Mouse (Mus musculus) liver, embryonic 15.5 days (tissue): ENCODE measurements around the gene Olfr1121. TPM values are rescaled to one million over a fixed set of nuclear protein-coding genes. Genes with fewer than 3 reads are reported as not detected.
"Not testable (repeated sequence)": the region's sequence is repeated elsewhere in the genome, so short reads cannot be mapped to it uniquely, and the experiment has no call there.

Experiments used
- ATAC-seq: fragments of 200-750 bp; cut with Nextera tagmentation; 2 replicates; pipeline ENCODE4 v1.8.0; 2017; ENCODE audit warnings: moderate number of reproducible peaks, mild to moderate bottlenecking, moderate library complexity; ENCODE audit not compliant: insufficient read depth
- H3K27ac ChIP-seq: fragments of 300-500 bp; sonication (generic); replicated peaks from 2 replicates; pipeline ENCODE4 v1.5.1; 2015; ENCODE audit warnings: mild to moderate bottlenecking, inconsistent platforms
- H3K27me3 ChIP-seq: fragments of 300-500 bp; sonication (generic); 2 replicates; pipeline ENCODE4 v1.6.1; 2015; ENCODE audit warnings: mild to moderate bottlenecking, inconsistent platforms
- H3K36me3 ChIP-seq: fragments of 300-500 bp; sonication (generic); replicated peaks from 2 replicates; pipeline ENCODE4 v1.6.1; 2015; ENCODE audit warnings: moderate library complexity, mild to moderate bottlenecking, inconsistent platforms
- H3K4me1 ChIP-seq: fragments of 300-500 bp; sonication (generic); replicated peaks from 2 replicates; pipeline ENCODE4 v1.6.1; 2015; ENCODE audit warnings: inconsistent platforms
- H3K4me2 ChIP-seq: fragments of 300-500 bp; sonication (generic); 2 replicates; pipeline ENCODE4 v1.6.1; 2015; ENCODE audit warnings: moderate library complexity, mild to moderate bottlenecking, inconsistent platforms
- H3K4me3 ChIP-seq: fragments of 300-500 bp; sonication (generic); replicated peaks from 2 replicates; pipeline ENCODE4 v1.5.1; 2015; ENCODE audit warnings: mild to moderate bottlenecking, inconsistent platforms
- H3K9ac ChIP-seq: fragments of 300-500 bp; sonication (generic); 2 replicates; pipeline ENCODE4 v1.6.1; 2015; ENCODE audit warnings: moderate library complexity, mild to moderate bottlenecking, inconsistent platforms
- H3K9me3 ChIP-seq: fragments of 300-500 bp; sonication (generic); replicated peaks from 2 replicates; pipeline ENCODE4 v1.6.1; 2016; ENCODE audit warnings: inconsistent platforms
- WGBS: fragments of 180-500 bp; shearing (Covaris S2); methylation state at CpG from one replicate; pipeline ENCODE4 v1.1.7; 2015; ENCODE audit warnings: mixed read lengths; ENCODE audit not compliant: insufficient replicate concordance; 5-methylcytosine and 5-hydroxymethylcytosine counted together
- polyA plus RNA-seq: library from polyadenylated mRNA; unstranded; fragments of >200 nt; fragmentation: Nextera tagmentation; extraction: Ambion mirVana; gene quantifications from 2 replicates; pipeline ENCODE4 v1.2.1, GENCODE M21; 2015

The Olfr1121 gene
- not detected in 2 replicates for polyA plus RNA-seq

DNA sequence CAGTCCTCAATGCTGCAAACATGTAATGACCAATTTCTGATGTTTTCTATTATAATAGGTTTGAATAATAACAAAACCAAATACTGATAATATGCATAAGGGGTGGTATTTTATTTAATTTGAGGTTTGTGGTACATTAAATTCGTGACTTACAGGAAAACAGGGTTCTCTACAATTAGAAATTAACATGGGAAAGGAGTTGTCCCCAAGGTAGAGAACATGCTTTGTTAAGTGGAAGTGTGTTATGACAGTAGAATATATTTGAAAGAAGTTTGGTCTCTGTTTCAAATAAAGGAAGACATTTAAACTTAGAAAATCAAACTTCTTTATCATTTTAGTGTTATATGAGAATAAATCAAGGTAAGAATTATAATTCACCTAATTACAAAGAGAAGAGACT, at the start of gene Olfr1121:
TSS of gene Olfr1121 (plus strand) at position 301 of the 400 bp plus-strand sequence.
- H3K9ac ChIP-seq = no peak within 1 kb of the TSS
- H3K4me1 ChIP-seq = no peaks in the 10 kb centered on the region
- no peak for ATAC-seq
- H3K9me3 ChIP-seq = no peaks in the 10 kb centered on the region
- no peak within 1 kb of the TSS for H3K4me2 ChIP-seq
- no peaks in the 10 kb centered on the region for H3K36me3 ChIP-seq
- H3K27ac ChIP-seq = no peak within 1 kb of the TSS
- H3K27me3 ChIP-seq = no peaks in the 10 kb centered on the region
- no peak within 1 kb of the TSS for H3K4me3 ChIP-seq
- 22% methylated on average over 1 of the region's 1 CpGs for WGBS

DNA sequence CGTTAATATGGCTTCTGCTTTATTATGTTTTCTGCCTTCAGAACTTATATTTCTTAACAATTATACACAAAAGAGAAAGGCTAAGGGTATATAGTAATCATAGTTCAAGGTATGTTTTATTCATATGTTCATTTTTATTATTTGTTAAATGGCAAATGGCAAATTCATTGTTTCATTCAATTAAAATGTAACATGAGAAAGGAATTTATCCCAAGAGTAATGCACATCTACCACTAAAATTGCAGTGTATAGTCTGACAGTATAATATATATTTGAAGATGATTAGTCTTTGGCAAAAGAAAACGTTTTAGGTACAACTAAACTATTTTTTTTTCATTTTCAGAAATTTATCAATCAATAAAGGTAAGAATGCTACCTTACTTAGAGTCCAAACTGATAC, 15.2 kb upstream of the Olfr1121 start, which contains the start of gene Olfr1120:
TSS of gene Olfr1120 (plus strand) at position 301 of the 400 bp plus-strand sequence.
- Histone ChIP-seq H3K9me3 (no peaks in the 10 kb centered on the region), H3K4me3 (no peak within 1 kb of the TSS), H3K4me1 (no peaks in the 10 kb centered on the region), H3K36me3 (no peaks in the 10 kb centered on the region), H3K4me2 (no peak within 1 kb of the TSS), H3K27ac (no peak within 1 kb of the TSS), H3K27me3 (no peaks in the 10 kb centered on the region), H3K9ac (no peak within 1 kb of the TSS)
- 22% methylated on average over 2 of the region's 2 CpGs for WGBS
- no peak for ATAC-seq

DNA sequence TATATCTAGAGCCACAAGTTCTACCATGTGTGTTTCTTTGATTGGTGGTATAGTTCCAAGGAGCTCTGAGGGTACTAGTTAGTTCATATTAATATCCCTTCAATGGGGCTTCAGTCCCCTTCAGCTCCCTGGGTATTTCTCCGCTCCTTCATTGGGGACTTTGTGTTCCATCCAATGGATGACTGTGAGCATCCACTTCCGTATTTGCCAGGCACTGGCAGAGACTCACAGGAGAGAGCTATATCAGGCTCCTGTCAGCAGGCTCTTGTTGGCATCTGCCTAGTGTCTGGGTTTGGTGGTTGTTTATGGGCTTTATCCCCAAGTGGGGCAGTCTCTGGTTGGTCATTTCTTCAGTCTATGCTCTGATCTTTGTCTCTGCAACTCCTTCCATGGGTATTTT, 9.6 kb upstream of the Olfr1121 start:
- H3K4me2 ChIP-seq, H3K4me1 ChIP-seq, H3K4me3 ChIP-seq, H3K9ac ChIP-seq, H3K9me3 ChIP-seq, H3K36me3 ChIP-seq, H3K27me3 ChIP-seq, ATAC-seq, H3K27ac ChIP-seq: not testable (repeated sequence)
- 81% methylated on average over 2 of the region's 2 CpGs for WGBS

DNA sequence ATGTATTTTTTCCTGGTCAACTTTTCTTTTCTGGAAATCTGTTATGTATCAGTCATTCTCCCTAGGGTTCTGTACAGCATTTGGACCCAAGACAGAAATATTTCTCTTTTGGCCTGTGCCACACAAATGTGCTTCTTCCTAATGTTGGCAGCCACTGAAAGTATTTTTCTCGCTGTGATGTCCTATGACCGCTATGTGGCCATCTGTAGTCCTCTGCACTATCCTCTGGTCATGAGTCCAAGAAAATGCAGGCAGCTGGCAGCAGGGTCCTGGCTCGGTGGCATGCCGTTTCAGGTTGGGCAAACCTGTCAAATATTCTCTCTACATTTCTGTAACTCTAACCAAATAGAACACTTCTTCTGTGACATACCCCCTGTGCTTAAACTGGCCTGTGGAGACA, 2.0 kb downstream of the Olfr1121 start:
- no peak for ATAC-seq

DNA sequence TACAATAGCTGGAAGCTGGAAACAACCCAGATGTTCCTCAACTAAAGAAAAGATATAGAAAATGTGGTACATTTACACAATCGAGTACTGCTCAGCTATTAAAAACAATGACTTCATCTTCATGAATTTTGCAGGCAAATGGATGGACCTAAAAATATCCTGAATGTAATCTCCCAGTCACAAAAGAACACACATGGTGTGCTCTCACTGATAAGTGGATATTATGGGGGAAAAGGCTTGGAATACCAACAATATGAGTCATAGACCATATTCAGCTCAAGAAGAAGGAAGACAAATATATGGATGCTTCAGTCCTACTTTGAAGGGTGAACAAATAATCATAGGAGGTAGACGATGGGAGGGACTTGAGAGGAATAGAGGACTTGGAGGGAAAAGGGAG, 14.2 kb downstream of the Olfr1121 start:
- Histone ChIP-seq H3K27ac (no peak overlapping the region), H3K9me3 (no peaks in the 10 kb centered on the region), H3K9ac (no peak overlapping the region), H3K4me2 (no peak overlapping the region), H3K4me1 (no peaks in the 10 kb centered on the region), H3K4me3 (no peak overlapping the region), H3K27me3 (no peaks in the 10 kb centered on the region), H3K36me3 (no peaks in the 10 kb centered on the region)
- 63% methylated on average over 2 of the region's 2 CpGs for WGBS
- no peak for ATAC-seq

More for the DNA sequence above, 2.0 kb downstream of the Olfr1121 start:
- 74% methylated on average over 4 of the region's 4 CpGs for WGBS
- Histone ChIP-seq H3K27ac (no peak overlapping the region), H3K4me1 (no peaks in the 10 kb centered on the region), H3K36me3 (no peaks in the 10 kb centered on the region), H3K4me3 (no peak overlapping the region), H3K9ac (no peak overlapping the region), H3K9me3 (no peaks in the 10 kb centered on the region), H3K27me3 (no peaks in the 10 kb centered on the region), H3K4me2 (no peak overlapping the region)

DNA sequence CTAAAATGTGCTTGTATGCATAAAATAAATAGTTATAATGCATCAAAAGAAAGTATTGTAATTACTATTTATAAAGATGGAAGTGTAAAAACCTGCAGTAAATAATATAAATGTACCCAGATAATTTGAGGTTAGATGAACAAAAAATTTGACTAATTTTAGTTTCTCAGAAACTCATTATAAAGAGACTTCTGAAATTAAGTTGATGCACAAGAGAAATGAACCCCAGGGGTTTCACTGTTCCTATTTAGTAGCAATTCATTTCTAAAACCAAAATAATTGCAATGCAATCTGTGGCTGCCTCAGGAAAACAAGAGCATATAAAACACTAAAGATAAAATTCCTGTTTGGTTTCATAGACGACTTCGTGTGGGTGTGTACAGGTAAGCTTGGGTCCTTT, 15.9 kb downstream of the Olfr1121 start, which contains the start of gene Olfr1122:
TSS of gene Olfr1122 (plus strand) at position 301 of the 400 bp plus-strand sequence.
- H3K4me2 ChIP-seq = no peak within 1 kb of the TSS
- no peak within 1 kb of the TSS for H3K9ac ChIP-seq
- no peak within 1 kb of the TSS for H3K27ac ChIP-seq
- no peaks in the 10 kb centered on the region for H3K36me3 ChIP-seq
- no peaks in the 10 kb centered on the region for H3K9me3 ChIP-seq
- H3K4me3 ChIP-seq = no peak within 1 kb of the TSS
- H3K4me1 ChIP-seq = no peaks in the 10 kb centered on the region
- WGBS = 61% methylated on average over 2 of the region's 2 CpGs
- ATAC-seq = no peak
- H3K27me3 ChIP-seq = no peaks in the 10 kb centered on the region

DNA sequence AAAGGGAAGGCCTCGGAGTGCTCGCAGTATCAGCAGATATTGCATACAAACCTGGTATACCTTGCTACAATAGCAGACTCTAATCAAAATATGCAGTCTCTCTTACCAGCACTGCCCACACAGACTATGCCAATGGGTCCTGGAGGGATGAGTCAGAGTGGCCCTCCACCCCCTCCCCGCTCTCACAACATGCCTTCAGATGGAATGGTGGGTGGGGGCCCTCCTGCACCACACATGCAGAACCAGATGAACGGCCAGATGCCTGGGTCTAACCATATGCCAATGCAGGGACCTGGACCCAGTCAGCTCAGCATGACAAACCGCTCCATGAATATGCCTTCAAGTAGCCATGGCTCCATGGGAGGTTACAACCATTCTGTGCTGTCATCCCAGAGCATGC, 23.9 kb downstream of the Olfr1121 start:
- H3K4me1 ChIP-seq, H3K4me3 ChIP-seq, H3K27me3 ChIP-seq, H3K4me2 ChIP-seq, H3K9ac ChIP-seq, H3K36me3 ChIP-seq, ATAC-seq, H3K27ac ChIP-seq, H3K9me3 ChIP-seq: not testable (repeated sequence)
- WGBS = 56% methylated on average over 5 of the region's 5 CpGs

DNA sequence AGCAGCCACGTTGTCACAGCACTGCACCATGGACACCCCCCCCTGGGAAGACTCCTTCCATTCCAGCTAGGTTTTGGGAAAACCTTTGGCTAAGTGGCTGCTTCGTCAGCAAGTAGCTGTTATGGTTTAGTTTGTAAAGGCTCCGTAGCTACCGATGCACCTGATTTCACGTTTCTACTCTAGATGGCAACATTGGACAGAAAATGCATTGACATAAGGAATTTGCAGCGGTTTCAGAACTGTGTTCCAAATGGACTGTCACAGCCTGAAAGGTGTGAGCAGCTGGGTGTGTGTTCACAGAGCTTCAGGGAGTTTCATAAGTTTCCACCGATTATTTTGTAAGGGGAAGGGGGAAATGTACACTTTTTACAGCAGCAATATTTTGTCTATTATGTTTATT, 25.0 kb downstream of the Olfr1121 start:
- H3K27ac ChIP-seq, ATAC-seq, H3K9ac ChIP-seq, H3K27me3 ChIP-seq, H3K4me2 ChIP-seq, H3K4me3 ChIP-seq, H3K36me3 ChIP-seq, H3K9me3 ChIP-seq, H3K4me1 ChIP-seq: not testable (repeated sequence)
- 70% methylated on average over 7 of the region's 7 CpGs for WGBS

DNA sequence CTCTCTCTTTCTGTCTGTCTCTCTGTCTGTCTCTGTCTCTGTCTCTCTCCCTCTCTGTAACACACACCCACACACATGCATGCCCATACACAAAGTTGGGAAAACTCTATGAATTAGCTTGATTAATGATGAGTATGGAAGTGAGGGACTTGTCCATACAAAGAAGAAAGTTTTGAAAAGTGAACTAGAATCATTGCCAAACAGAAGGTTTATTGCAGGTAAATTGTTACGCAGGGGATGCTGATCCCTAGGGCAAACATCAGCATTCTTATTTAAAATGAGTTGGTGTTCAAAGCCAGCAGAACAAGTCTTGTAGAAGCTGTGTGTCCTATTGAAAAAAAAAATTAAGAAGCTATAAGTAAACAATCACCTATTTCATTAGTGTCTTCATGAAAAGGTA, 46.6 kb downstream of the Olfr1121 start, which contains the start of gene Olfr1123:
TSS of gene Olfr1123 (plus strand) at position 301 of the 400 bp plus-strand sequence.
- 64% methylated on average over 1 of the region's 1 CpGs for WGBS
- Histone ChIP-seq H3K36me3 (no peaks in the 10 kb centered on the region), H3K9me3 (no peaks in the 10 kb centered on the region), H3K27ac (no peak within 1 kb of the TSS), H3K27me3 (no peaks in the 10 kb centered on the region), H3K4me2 (no peak within 1 kb of the TSS), H3K9ac (no peak within 1 kb of the TSS), H3K4me1 (no peaks in the 10 kb centered on the region), H3K4me3 (no peak within 1 kb of the TSS)
- no peak for ATAC-seq

Other genes starting within 250 kb of the Olfr1121 start
- not detected in 2 replicates for gene Olfr1110, start 229.6 kb upstream of the Olfr1121 start, polyA plus RNA-seq
- not detected in 2 replicates for gene Olfr1111, start 217.3 kb upstream of the Olfr1121 start, polyA plus RNA-seq
- not detected in 2 replicates for gene Olfr1112, start 182.1 kb upstream of the Olfr1121 start, polyA plus RNA-seq
- not detected in 2 replicates for gene Olfr1113, start 160.9 kb upstream of the Olfr1121 start, polyA plus RNA-seq
- not detected in 2 replicates for gene Olfr1115, start 121.9 kb upstream of the Olfr1121 start, polyA plus RNA-seq
- gene Olfr1116, start 102.4 kb upstream of the Olfr1121 start, polyA plus RNA-seq = not detected in 2 replicates
- not detected in 2 replicates for gene Olfr1118, start 62.3 kb upstream of the Olfr1121 start, polyA plus RNA-seq
- gene Olfr1120, start 15.1 kb upstream of the Olfr1121 start, polyA plus RNA-seq = not detected in 2 replicates
- not detected in 2 replicates for gene Olfr1122, start 16.0 kb downstream of the Olfr1121 start, polyA plus RNA-seq
- not detected in 2 replicates for gene Olfr1123, start 46.7 kb downstream of the Olfr1121 start, polyA plus RNA-seq
- gene Olfr1124, start 60.4 kb downstream of the Olfr1121 start, polyA plus RNA-seq = not detected in 2 replicates
- not detected in 2 replicates for gene Olfr1126, start 84.1 kb downstream of the Olfr1121 start, polyA plus RNA-seq
- not detected in 2 replicates for gene Pramel7, start 127.2 kb downstream of the Olfr1121 start, polyA plus RNA-seq
- not detected in 2 replicates for gene Pramel6, start 136.7 kb downstream of the Olfr1121 start, polyA plus RNA-seq
- gene Olfr153, start 161.9 kb downstream of the Olfr1121 start, polyA plus RNA-seq = not detected in 2 replicates
- not detected in 2 replicates for gene Olfr1128, start 175.6 kb downstream of the Olfr1121 start, polyA plus RNA-seq
- gene Olfr1129, start 204.0 kb downstream of the Olfr1121 start, polyA plus RNA-seq = not detected in 2 replicates
- gene Olfr1130, start 236.3 kb downstream of the Olfr1121 start, polyA plus RNA-seq = not detected in 2 replicates